Comparison of ENCODE assay signal across 16 mouse cellular contexts in the genomic region with DNA sequence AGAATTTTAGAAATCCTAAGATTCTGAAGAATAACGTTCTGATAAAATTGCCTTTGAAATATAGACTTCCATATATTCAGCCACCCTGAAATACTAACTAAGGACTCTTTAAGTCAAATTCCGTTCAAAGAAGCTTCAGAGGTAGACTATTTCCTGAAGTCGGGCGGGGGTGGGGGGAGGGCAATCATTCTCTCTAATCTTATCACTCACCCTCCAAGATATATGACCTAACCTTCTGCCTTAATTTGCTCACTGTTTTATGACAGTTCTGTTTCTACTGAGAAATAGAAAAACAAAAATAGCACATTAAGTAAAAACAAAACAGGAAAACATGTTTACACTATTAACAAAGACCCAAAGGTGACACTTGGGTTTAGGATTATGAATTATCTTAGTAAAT.
"Had no signal": no experiment of that assay in that cellular context is flagged by ENCODE, and none has a peak within 500 bp of the region (broad histone marks: within the 10 kb centered on the region; RNA-seq: fewer than 3 reads in every experiment).

No protein-coding gene starts in this region.

- H3K9ac ChIP-seq: neural tube, embryonic 12.5 days; neural tube, embryonic 13.5 days; neural tube, embryonic 15.5 days; stomach, embryonic 15.5 days had no signal

- H3K27me3 ChIP-seq: neural tube, embryonic 12.5 days; neural tube, embryonic 13.5 days; neural tube, embryonic 15.5 days; stomach, embryonic 15.5 days had no signal

- H3K9me3 ChIP-seq: neural tube, embryonic 12.5 days; neural tube, embryonic 15.5 days; stomach, embryonic 15.5 days had no signal

- H3K4me3 ChIP-seq: neural tube, embryonic 12.5 days; neural tube, embryonic 13.5 days; neural tube, embryonic 15.5 days; stomach, embryonic 15.5 days had no signal

- H3K27ac ChIP-seq: neural tube, embryonic 12.5 days; neural tube, embryonic 15.5 days; stomach, embryonic 15.5 days; stomach, postnatal 0 days had no signal

- H3K36me3 ChIP-seq: neural tube, embryonic 12.5 days; neural tube, embryonic 13.5 days; neural tube, embryonic 15.5 days; stomach, embryonic 15.5 days had no signal

- DNase-seq: right cerebral cortex, adult 18-20 months; right cerebral cortex, postnatal 14 days; right cerebral cortex, postnatal 25 days; right cerebral cortex, postnatal 4 days; spleen, adult 18-20 months; thymus, adult 18-20 months; thymus, adult 2 months; thymus, postnatal 14 days; thymus, postnatal 25 days; thymus, postnatal 36 days; thymus, postnatal 4 days had no signal

- H3K4me1 ChIP-seq: neural tube, embryonic 15.5 days; stomach, embryonic 15.5 days had no signal
